Mouse (Mus musculus) kidney, adult 2 months (tissue): ENCODE measurements around the gene Olfr51.

Source experiments
- CTCF ChIP-seq: fragments of 200-500 bp; conservative IDR thresholded peaks from 2 replicates; pipeline ENCODE4 v1.5.1; 2011; ENCODE audit warnings: low read depth, mild to moderate bottlenecking, control low read depth, low read length, moderate library complexity, mixed read lengths; ENCODE audit not compliant: insufficient read depth, insufficient read length
- POLR2A ChIP-seq: fragments of 200-500 bp; IDR thresholded peaks from one replicate; pipeline ENCODE4 v1.6.1; 2011; ENCODE audit warnings: low read depth, low read length, control low read depth

DNA sequence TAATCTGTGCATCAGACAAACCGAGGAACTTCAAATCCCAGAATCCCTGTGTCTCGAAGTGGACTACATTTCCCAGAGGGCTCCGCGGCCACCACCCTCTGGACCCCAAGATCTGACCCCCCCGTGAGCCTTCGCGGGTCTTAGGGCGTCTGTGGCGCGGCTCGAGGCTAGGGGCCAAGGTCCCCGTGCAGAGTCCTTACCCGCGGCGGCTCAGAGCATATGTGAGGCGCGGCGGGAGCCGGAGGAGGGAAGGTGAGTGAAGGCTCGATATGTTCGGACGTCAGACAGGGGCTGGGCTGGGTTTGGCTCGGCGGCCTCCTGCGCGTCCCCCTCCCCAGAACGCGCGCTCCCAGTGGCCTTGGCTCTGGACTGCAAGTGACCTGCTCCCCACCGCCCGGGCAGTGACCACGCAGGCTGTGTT is 55.8 kb downstream of the Olfr51 start, which contains the start of gene Zfp354a:
- TF ChIP-seq CTCF (no peak), POLR2A (no peak)
